Mouse (Mus musculus) midbrain, embryonic 15.5 days (tissue): ENCODE measurements around the gene Msh3. TPM values are rescaled to one million over a fixed set of nuclear protein-coding genes. Genes with fewer than 3 reads are reported as not detected.

Experiments
- ATAC-seq: fragments of 200-750 bp; cut with Nextera tagmentation; replicated peaks from 2 replicates; pipeline ENCODE4 v1.8.0; 2017; ENCODE audit warnings: moderate TSS enrichment
- H3K27ac ChIP-seq: fragments of 300-500 bp; sonication (generic); 2 replicates; pipeline ENCODE4 v1.5.1; 2015; ENCODE audit warnings: mild to moderate bottlenecking, inconsistent platforms
- H3K27me3 ChIP-seq: fragments of 300-500 bp; sonication (generic); replicated peaks from 2 replicates; pipeline ENCODE4 v1.6.1; 2015; ENCODE audit warnings: inconsistent platforms
- H3K36me3 ChIP-seq: fragments of 300-500 bp; sonication (generic); replicated peaks from 2 replicates; pipeline ENCODE4 v1.6.1; 2015; ENCODE audit warnings: inconsistent platforms
- H3K4me1 ChIP-seq: fragments of 300-500 bp; sonication (generic); 2 replicates; pipeline ENCODE4 v1.6.1; 2015; ENCODE audit warnings: inconsistent platforms
- H3K4me2 ChIP-seq: fragments of 300-500 bp; sonication (generic); 2 replicates; pipeline ENCODE4 v1.6.1; 2015; ENCODE audit warnings: inconsistent platforms, mild to moderate bottlenecking, moderate library complexity
- H3K4me3 ChIP-seq: fragments of 300-500 bp; sonication (generic); 2 replicates; pipeline ENCODE4 v1.5.1; 2015; ENCODE audit warnings: mild to moderate bottlenecking, inconsistent platforms
- H3K9ac ChIP-seq: fragments of 300-500 bp; sonication (generic); 2 replicates; pipeline ENCODE4 v1.6.1; 2015; ENCODE audit warnings: mild to moderate bottlenecking, inconsistent platforms
- H3K9me3 ChIP-seq: fragments of 300-500 bp; sonication (generic); 2 replicates; pipeline ENCODE4 v1.6.1; 2016; ENCODE audit warnings: inconsistent platforms
- WGBS: fragments of 180-500 bp; shearing (Covaris S2); methylation state at CpG from one replicate; pipeline ENCODE4 v1.1.7; 2015; ENCODE audit warnings: mixed read lengths; 5-methylcytosine and 5-hydroxymethylcytosine counted together
- polyA plus RNA-seq: library from polyadenylated mRNA; unstranded; fragments of >200 nt; fragmentation: Nextera tagmentation; extraction: Ambion mirVana; gene quantifications from 2 replicates; pipeline ENCODE4 v1.2.1, GENCODE M21; 2015

Msh3 gene
- polyA plus RNA-seq, 1 experiment from 2014 or later: 24.5 TPM

DNA sequence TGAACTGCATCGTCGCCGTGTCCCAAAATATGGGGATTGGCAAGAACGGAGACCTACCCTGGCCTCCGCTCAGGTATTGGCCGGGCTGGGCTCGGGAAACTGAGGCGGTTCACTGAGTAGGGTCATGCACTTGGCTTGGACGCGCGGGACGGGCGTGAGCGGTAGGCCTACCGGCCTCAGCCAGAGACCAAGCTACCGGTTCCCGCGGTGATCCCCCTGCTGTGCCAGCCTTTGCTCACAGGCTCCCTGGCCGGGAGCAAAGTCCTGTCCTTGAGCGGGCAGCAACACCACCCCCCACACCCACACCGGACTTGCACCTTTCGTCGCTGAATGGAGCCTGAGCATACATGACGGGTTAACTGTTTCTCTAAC is 455 bp upstream of the Msh3 start:
- H3K4me2 ChIP-seq: peak overlapping the region; percentile 95
- peak overlapping the region; percentile 87; the same call in 1 of the 2 replicates for H3K27ac ChIP-seq
- no peaks in the 10 kb centered on the region for H3K9me3 ChIP-seq
- peak overlapping the region; percentile 54 for H3K4me3 ChIP-seq
- H3K36me3 ChIP-seq: no peaks in the 10 kb centered on the region
- H3K9ac ChIP-seq: peak overlapping the region; percentile 54
- H3K27me3 ChIP-seq: no peaks in the 10 kb centered on the region
- ATAC-seq: peak; percentile 57; the same call in 1 of the 2 replicates
- peaks cover 17% of the 10 kb centered on the region for H3K4me1 ChIP-seq
- WGBS: under 1% methylated on average over 24 of the region's 24 CpGs

DNA sequence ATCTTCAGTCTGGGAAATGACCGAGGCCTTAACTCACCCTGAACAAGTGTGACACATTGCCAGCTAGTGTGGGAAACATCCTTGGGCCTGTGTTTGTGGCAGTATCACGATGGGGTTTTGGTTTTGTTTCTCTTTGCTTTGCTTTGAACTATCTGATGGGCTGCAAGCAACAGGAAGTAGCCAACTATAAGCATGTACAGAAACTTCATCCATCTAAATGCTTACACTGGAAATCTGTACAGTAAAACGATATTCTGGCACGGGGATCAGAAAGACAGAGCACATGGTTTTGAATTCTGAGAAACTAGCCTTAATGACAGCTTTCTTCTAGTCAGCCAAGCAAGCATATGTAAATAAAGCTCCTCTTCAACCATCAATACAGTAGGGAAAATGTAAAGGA is 847 bp downstream of the Msh3 start:
- no peak for ATAC-seq
- H3K9me3 ChIP-seq: no peaks in the 10 kb centered on the region
- peak overlapping the region; percentile 87 for H3K27ac ChIP-seq
- peak overlapping the region; percentile 54 for H3K4me3 ChIP-seq
- 23% methylated on average over 4 of the region's 4 CpGs for WGBS
- H3K4me2 ChIP-seq: peak overlapping the region; percentile 95
- peaks cover 17% of the 10 kb centered on the region for H3K4me1 ChIP-seq
- H3K9ac ChIP-seq: peak overlapping the region; percentile 54
- peaks cover 3% of the 10 kb centered on the region; the same call in 1 of the 2 replicates for H3K36me3 ChIP-seq
- no peaks in the 10 kb centered on the region for H3K27me3 ChIP-seq

GRCm38 (mm10) chr13:92351100-92351499 is 3.7 kb downstream of the Msh3 start:
- Histone ChIP-seq H3K27me3 (no peaks in the 10 kb centered on the region), H3K9ac (no peak overlapping the region), H3K4me1 (peaks cover 17% of the 10 kb centered on the region), H3K9me3 (no peaks in the 10 kb centered on the region), H3K4me3 (no peak overlapping the region), H3K36me3 (peaks cover 12% of the 10 kb centered on the region; the same call in 1 of the 2 replicates), H3K4me2 (no peak overlapping the region), H3K27ac (no peak overlapping the region)
- ATAC-seq: no peak
- 94% methylated on average over 6 of the region's 6 CpGs for WGBS

GRCm38 (mm10) chr13:92346338-92346737 is 8.5 kb downstream of the Msh3 start:
- Histone ChIP-seq H3K9me3 (no peaks in the 10 kb centered on the region), H3K4me2 (no peak overlapping the region), H3K27ac (no peak overlapping the region), H3K4me3 (no peak overlapping the region), H3K4me1 (no peaks in the 10 kb centered on the region), H3K9ac (no peak overlapping the region), H3K36me3 (peaks cover 16% of the 10 kb centered on the region; the same call in 1 of the 2 replicates), H3K27me3 (no peaks in the 10 kb centered on the region)
- no peak for ATAC-seq
- 87% methylated on average over 5 of the region's 5 CpGs for WGBS

DNA sequence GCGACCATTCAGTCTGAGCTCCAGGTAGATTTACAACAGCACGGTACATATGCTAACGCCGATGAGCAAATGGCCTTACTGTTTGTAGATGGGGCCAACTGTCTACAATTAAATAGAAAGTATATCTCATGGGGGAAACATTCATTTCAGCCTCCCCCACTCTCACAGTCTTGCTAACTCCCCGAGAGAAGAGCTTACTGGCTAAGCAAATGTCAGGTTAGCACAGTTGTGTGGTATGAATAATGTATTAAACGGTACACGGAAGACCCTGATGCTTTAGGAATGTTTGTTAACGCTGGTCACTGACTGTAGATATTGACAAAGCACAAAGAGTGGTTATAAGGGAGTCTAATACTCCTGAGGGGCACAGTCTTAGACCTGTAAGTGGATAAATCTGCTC is 10.8 kb downstream of the Msh3 start:
- no peak overlapping the region for H3K4me3 ChIP-seq
- WGBS: 87% methylated on average over 8 of the region's 8 CpGs
- H3K9ac ChIP-seq: no peak overlapping the region
- no peaks in the 10 kb centered on the region for H3K27me3 ChIP-seq
- H3K4me2 ChIP-seq: no peak overlapping the region
- H3K4me1 ChIP-seq: no peaks in the 10 kb centered on the region
- H3K27ac ChIP-seq: no peak overlapping the region
- peaks cover 14% of the 10 kb centered on the region; the same call in 1 of the 2 replicates for H3K36me3 ChIP-seq
- peak; percentile 39; the same call in 1 of the 2 replicates for ATAC-seq
- H3K9me3 ChIP-seq: no peaks in the 10 kb centered on the region

DNA sequence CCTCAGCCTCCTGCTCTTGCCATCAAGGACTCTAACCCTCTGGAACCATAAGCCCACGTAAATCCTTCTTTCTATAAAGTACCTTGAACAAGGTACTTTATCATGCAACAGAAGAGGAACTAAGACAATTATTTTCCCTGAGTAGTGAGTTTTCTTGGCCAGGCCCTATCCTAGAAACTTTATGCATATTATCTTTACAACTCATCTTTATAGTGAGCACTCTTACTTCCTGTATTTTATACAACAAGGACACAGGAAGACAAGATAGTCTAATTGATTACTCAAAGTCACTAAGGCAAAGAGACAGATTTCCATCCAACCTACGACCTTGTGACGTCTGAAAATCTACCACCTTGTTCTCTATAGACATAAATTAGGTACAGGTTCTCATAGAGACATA is 15.0 kb downstream of the Msh3 start:
- Histone ChIP-seq H3K4me3 (no peak overlapping the region), H3K27me3 (no peaks in the 10 kb centered on the region), H3K4me2 (no peak overlapping the region), H3K9ac (no peak overlapping the region), H3K36me3 (peaks cover 5% of the 10 kb centered on the region; the same call in 1 of the 2 replicates), H3K9me3 (no peaks in the 10 kb centered on the region), H3K27ac (no peak overlapping the region), H3K4me1 (no peaks in the 10 kb centered on the region)
- 98% methylated on average over 3 of the region's 3 CpGs for WGBS
- ATAC-seq: no peak

DNA sequence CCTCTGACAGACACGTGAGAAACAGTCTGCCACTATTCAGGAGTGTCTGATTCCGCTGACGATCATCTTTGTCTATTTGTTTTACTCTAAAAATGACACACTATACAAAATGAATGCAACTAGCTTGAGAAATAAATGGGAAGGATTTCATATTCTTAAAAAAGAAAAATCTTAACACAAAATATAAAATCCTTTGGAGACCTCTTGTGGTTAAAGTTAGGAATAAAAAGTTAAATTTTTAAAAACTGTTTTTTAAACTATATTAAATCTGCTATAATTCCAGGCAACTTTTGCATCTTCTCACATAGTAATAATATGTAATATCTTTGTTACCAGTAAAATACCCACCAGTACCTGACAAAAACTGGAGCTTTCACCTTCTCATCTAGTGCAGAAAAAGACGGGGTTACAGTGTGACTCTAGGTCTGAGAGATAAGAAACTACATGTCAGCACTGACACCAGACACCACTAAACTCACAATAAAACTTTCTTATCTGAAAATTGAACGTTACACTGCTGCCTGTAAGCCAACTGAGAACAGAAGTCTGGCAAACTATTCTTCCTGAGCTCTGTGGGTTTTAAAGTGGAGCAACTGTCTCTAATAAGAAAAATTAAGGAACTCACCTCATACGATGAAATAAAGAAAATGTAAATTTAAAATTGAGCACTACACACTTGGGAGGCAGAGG is 16.9 kb downstream of the Msh3 start:
- H3K4me3 ChIP-seq: no peak overlapping the region
- no peak overlapping the region for H3K27ac ChIP-seq
- no peaks in the 10 kb centered on the region for H3K4me1 ChIP-seq
- no peaks in the 10 kb centered on the region for H3K27me3 ChIP-seq
- H3K9me3 ChIP-seq: no peaks in the 10 kb centered on the region
- no peak overlapping the region for H3K4me2 ChIP-seq
- H3K36me3 ChIP-seq: no peaks in the 10 kb centered on the region
- ATAC-seq: no peak
- no peak overlapping the region for H3K9ac ChIP-seq
- 70% methylated on average over 6 of the region's 6 CpGs for WGBS

- no peak overlapping the region for H3K4me3 ChIP-seq
- 96% methylated on average over 1 of the region's 1 CpGs for WGBS
- no peaks in the 10 kb centered on the region for H3K4me1 ChIP-seq
- no peak overlapping the region for H3K27ac ChIP-seq
- no peaks in the 10 kb centered on the region for H3K9me3 ChIP-seq
- H3K9ac ChIP-seq: no peak overlapping the region
- no peaks in the 10 kb centered on the region for H3K36me3 ChIP-seq
- H3K27me3 ChIP-seq: no peaks in the 10 kb centered on the region
- no peak overlapping the region for H3K4me2 ChIP-seq
- no peak for ATAC-seq
Measured at GRCm38 (mm10) chr13:92336857-92337256, 17.9 kb downstream of the Msh3 start.

DNA sequence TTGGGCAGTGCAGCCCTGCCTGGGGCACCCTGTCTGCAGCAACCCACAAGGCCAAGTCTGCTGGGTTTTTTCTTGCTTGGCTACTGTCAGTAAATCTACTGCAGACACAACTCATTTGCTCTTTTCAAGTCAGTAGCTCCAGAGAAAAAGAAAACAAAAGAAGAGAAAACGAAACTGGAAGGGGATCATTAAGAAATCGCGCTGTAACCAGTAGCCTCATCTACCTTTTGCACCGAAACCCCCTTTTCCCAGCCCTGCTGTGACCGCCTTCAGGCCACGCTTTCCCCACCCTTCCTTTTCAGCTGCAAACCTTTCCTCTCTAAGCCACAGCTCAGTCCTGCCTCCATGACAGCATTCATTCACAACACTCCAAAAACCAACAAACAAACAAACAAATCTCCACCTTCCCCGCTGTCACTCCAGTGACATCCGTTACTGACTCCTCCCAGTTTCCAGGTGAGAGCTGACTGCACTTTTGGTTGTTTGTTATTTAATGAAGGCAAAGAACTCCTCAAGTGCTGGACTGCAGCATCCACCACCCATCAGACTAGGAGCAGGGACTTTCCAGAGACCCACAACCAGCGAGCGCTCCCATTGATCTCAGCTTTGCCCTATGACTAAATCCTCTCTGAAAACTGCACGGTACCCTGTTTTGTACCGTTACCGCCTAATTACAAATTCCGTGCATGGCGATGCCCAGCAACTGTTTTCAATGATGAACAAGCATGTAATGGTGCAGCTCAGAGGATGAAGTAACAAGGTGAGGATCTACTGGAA is 22.5 kb downstream of the Msh3 start:
- Histone ChIP-seq H3K4me2 (no peak overlapping the region), H3K27ac (no peak overlapping the region), H3K9ac (no peak overlapping the region), H3K4me3 (no peak overlapping the region), H3K27me3 (no peaks in the 10 kb centered on the region), H3K36me3 (no peaks in the 10 kb centered on the region), H3K9me3 (no peaks in the 10 kb centered on the region), H3K4me1 (no peaks in the 10 kb centered on the region)
- WGBS: 87% methylated on average over 15 of the region's 15 CpGs
- ATAC-seq: no peak

- Histone ChIP-seq H3K36me3 (no peaks in the 10 kb centered on the region), H3K9me3 (no peaks in the 10 kb centered on the region), H3K27me3 (no peaks in the 10 kb centered on the region), H3K4me2 (no peak overlapping the region), H3K27ac (no peak overlapping the region), H3K9ac (no peak overlapping the region), H3K4me1 (no peaks in the 10 kb centered on the region), H3K4me3 (no peak overlapping the region)
- no peak for ATAC-seq
- WGBS: 91% methylated on average over 3 of the region's 3 CpGs
Measured at GRCm38 (mm10) chr13:92330621-92331020, 24.2 kb downstream of the Msh3 start.

DNA sequence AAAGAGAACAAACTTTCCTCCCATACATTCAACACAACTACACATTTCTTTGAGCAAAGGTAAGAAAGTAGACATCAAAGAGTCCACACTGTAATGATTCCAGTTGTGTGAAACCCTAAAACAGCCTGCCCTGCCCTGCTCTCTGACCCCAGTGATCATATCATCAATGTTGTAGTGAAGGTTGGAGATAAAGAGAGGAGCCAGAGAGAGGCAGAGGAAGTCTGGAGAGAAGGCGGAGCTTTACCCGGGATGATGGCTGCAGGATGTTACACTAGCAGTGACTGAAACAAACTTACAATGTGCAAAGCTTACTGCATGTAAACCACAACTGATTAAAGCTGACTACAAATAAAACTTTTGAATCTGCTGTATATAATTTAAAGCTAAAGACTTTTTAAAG is 26.8 kb downstream of the Msh3 start:
- Histone ChIP-seq H3K9me3 (no peaks in the 10 kb centered on the region), H3K9ac (no peak overlapping the region), H3K4me3 (no peak overlapping the region), H3K36me3 (0 out of 2 replicates have a peak, but pooled peaks cover 4% of the 10 kb centered on the region), H3K4me2 (no peak overlapping the region), H3K27ac (no peak overlapping the region), H3K27me3 (no peaks in the 10 kb centered on the region), H3K4me1 (no peaks in the 10 kb centered on the region)
- no peak for ATAC-seq
- 89% methylated on average over 2 of the region's 2 CpGs for WGBS

DNA sequence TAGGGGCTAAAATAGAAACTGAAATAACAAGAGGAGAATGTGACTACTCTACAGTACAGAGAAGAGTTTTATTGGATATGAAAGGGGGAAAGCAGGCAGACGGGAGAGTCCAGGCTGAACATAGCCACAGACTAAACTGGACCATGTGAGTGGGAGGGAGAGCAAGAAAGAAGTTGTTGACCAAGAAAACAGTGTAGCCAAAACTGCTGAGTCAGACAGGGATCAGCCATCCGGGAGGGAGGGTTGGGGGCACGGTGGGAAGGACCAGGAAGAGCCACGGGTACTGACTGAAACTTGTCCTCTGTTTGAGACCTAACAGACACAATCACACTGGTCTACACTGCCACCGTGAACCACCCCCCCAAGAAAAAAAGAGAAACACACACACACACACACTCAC is 28.8 kb downstream of the Msh3 start:
- no peaks in the 10 kb centered on the region for H3K4me1 ChIP-seq
- H3K9me3 ChIP-seq: no peaks in the 10 kb centered on the region
- no peaks in the 10 kb centered on the region for H3K27me3 ChIP-seq
- H3K27ac ChIP-seq: no peak overlapping the region
- H3K9ac ChIP-seq: no peak overlapping the region
- WGBS: 83% methylated on average over 5 of the region's 5 CpGs
- H3K36me3 ChIP-seq: 0 out of 2 replicates have a peak, but pooled peaks cover 9% of the 10 kb centered on the region
- no peak overlapping the region for H3K4me3 ChIP-seq
- no peak for ATAC-seq
- no peak overlapping the region for H3K4me2 ChIP-seq
